Mouse (Mus musculus) ovary, postnatal 36 days (tissue): ENCODE measurements around the gene Utp14a.

Source experiments
- DNase-seq: peaks from one replicate; pipeline ENCODE4 v3.0.0; 2022; ENCODE audit warnings: low spot score, mixed read lengths

Gene Utp14a

DNA sequence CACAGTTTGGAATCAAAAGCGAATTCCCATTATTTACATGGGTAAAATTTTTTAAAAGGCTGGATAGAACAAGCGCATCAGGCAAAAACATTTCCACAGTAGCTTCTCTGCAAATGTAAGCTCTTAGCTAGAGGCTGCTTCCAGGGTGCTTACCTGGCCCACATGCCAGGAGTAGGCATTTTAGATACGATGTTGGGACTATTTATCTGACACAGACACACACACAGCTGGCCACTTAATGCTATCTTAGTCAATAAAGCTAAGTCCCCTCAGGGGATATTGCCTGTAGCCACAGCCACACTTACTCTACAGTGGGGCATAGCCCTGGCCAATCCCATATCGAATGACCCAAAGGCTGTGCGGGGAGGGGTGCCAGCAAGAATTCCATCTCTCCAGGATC is 55.1 kb downstream of the Utp14a start:
- DNase-seq, result no peak

DNA sequence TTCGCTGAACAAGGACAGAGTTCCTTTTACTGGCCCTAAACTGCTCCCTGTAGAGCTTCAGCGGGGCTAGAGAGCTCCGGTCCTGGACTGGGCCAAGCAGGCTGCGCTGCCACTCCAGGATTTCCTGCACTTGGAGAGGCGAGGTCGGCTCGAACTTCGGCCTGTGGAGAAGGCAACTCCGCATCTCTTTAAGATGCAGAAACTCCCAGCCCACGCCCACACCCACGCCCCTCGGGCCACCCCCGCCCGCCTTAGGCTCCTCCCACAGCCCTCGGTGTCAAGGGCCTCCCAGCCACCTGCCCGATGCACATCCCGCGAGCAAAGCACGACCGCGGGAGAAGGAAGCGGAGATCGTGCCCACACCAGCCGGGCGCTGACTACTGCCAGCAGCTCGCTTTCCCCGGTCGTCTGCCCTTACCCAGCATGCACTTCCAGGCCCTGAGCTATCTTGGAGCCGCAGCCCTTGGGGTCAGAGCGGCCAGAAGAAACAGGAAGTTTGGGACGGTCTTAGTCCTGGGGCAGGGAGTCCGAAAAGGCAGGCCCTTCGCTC is 57.9 kb downstream of the Utp14a start:
- peak; percentile 82 for DNase-seq

DNA sequence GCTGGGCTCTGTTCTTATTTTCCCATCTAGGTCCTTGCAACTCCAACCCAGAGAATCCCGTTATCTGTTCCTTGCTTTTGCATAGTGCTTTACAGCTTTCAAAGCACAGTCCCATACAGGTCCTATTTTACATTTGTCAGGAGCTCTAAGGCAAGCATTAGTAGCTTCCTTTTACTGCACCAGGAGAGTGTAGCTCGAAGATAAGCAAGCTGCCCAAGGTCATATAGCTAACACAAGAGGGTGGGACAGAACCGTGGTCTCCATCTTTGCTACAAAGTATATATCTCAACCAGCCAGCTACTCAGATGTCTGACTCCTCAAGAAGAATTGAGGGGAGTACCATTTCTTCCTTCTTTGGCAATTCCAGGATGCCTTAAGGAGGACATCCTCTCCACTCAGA is 60.8 kb downstream of the Utp14a start:
- DNase-seq, result no peak

DNA sequence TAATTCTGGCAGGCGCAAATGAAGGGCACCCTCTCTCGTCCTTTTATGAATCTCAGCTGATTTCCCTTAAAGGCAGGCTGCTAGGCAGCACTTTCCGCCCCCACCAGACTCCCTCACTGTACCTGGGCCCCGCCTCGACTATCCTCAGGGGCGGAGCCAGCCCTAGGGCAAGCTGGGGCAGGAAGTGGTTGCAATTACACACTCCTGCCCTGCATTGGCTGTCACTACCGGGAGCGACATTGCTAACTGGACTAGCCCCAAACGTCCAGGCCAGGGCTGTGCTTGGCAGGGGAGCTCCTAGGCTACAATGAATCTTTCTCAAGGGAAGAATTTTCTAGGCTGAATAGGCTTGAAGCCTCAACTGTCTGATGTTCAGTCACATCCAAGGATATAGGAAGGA is 61.5 kb downstream of the Utp14a start:
- DNase-seq, result peak; percentile 5
